Comparison of ENCODE assay signal across 8 mouse cellular contexts in genomic region chr2:75603175-75603871, GRCm38 (mm10). TPM values are rescaled to one million over a fixed set of nuclear protein-coding genes. Genes with fewer than 3 reads are reported as not detected.
A peak's percentile ranks its signal among the peaks of the same experiment; 100 is the strongest.
DNase-seq lines count a peak whose midpoint lies in the region; ATAC-seq lines count a peak whose summit lies in the region.

No protein-coding gene starts in this region.

- H3K9ac ChIP-seq in kidney, embryonic 15.5 days, result peak overlapping the region; percentile 40
- H3K9ac ChIP-seq in liver, embryonic 15.5 days, result no peak overlapping the region; the same call in 1 of the 2 replicates

- 12% methylated on average over 24 of the region's 26 CpGs for WGBS in kidney, embryonic 15.5 days
- WGBS in liver, embryonic 15.5 days (ENCODE audit: insufficient replicate concordance), result 16% methylated on average over 26 of the region's 26 CpGs

- H3K36me3 ChIP-seq in kidney, embryonic 15.5 days, result no peaks in the 10 kb centered on the region
- no peaks in the 10 kb centered on the region for H3K36me3 ChIP-seq in liver, embryonic 15.5 days (replicated peaks)

- peak; percentile 45 to 52 for DNase-seq in left cerebral cortex, adult 18-20 months (ENCODE audit: low spot score in 2 of 2)
- DNase-seq in left cerebral cortex, adult 11 months (ENCODE audit: low spot score), result no peak
- DNase-seq in cerebellum, adult 11-12 months, result peak; percentile 73
- peak; percentile 53 for DNase-seq in gastrocnemius, postnatal 10 days
- DNase-seq in natural killer cell, adult 2 months (ENCODE audit: low spot score in 2 of 2), result peak; percentile 18 to 30

- no peak for ATAC-seq in kidney, embryonic 15.5 days (replicated peaks; ENCODE audit: low FRiP score)
- no peak for ATAC-seq in liver, embryonic 15.5 days (ENCODE audit: insufficient read depth)
- no peak for ATAC-seq in monocyte, adult 5-6 weeks (replicated peaks; ENCODE audit: insufficient number of reproducible peaks, low FRiP score, low TSS enrichment, poor library complexity, severe bottlenecking)

- peaks cover 19% of the 10 kb centered on the region for H3K4me1 ChIP-seq in kidney, embryonic 15.5 days
- H3K4me1 ChIP-seq in liver, embryonic 15.5 days (replicated peaks), result peaks cover 12% of the 10 kb centered on the region

- H3K9me3 ChIP-seq in kidney, embryonic 15.5 days (replicated peaks), result no peaks in the 10 kb centered on the region
- no peaks in the 10 kb centered on the region for H3K9me3 ChIP-seq in liver, embryonic 15.5 days (replicated peaks)

- H3K27ac ChIP-seq in kidney, embryonic 15.5 days, result no peak overlapping the region
- no peak overlapping the region for H3K27ac ChIP-seq in liver, embryonic 15.5 days (replicated peaks)

- no peaks in the 10 kb centered on the region for H3K27me3 ChIP-seq in kidney, embryonic 15.5 days
- H3K27me3 ChIP-seq in liver, embryonic 15.5 days, result peaks cover 26% of the 10 kb centered on the region

- peak overlapping the region; percentile 69 for H3K4me2 ChIP-seq in kidney, embryonic 15.5 days
- peak overlapping the region; percentile 57 for H3K4me2 ChIP-seq in liver, embryonic 15.5 days

- H3K4me3 ChIP-seq in kidney, embryonic 15.5 days (replicated peaks), result peak overlapping the region; percentile 42
- peak overlapping the region; percentile 40 for H3K4me3 ChIP-seq in liver, embryonic 15.5 days (replicated peaks)

RNA-seq across cellular contexts. Expression of gene Hnrnpa3, which starts 55.7 kb away (rescaled TPM):
- 100 to 1,000 TPM; 268 to 300 TPM for total RNA-seq in left cerebral cortex, adult 18-20 months (2021)
- total RNA-seq in gastrocnemius, postnatal 10 days (2021), result 100 to 1,000 TPM; 280 to 305 TPM
- 381 and 397 TPM in 2 replicates for polyA plus RNA-seq in kidney, embryonic 15.5 days (2015; fragmentation: Nextera tagmentation; extraction: Ambion mirVana)
- polyA plus RNA-seq in liver, embryonic 15.5 days (2015; fragmentation: Nextera tagmentation; extraction: Ambion mirVana), result 96.7 and 101 TPM in 2 replicates
- 236 to 464 TPM (median 357 TPM) in 3 replicates for total RNA-seq in monocyte, adult 5-6 weeks (2017)
